Mouse (Mus musculus) cortical plate, adult 2 months (tissue): ENCODE data around the gene Ccdc92b.

Experiments
- CTCF ChIP-seq: fragments of 200-500 bp; IDR thresholded peaks from 2 replicates; pipeline ENCODE4 v1.5.1; 2011; ENCODE audit warnings: mild to moderate bottlenecking, control low read depth, low read length; ENCODE audit not compliant: insufficient read depth; ENCODE audit errors: extremely low read depth
- POLR2A ChIP-seq: fragments of 200-500 bp; IDR thresholded peaks from 2 replicates; pipeline ENCODE4 v1.6.1; 2011; ENCODE audit warnings: mild to moderate bottlenecking, low read length, control low read depth; ENCODE audit not compliant: insufficient read depth; ENCODE audit errors: extremely low read depth

DNA sequence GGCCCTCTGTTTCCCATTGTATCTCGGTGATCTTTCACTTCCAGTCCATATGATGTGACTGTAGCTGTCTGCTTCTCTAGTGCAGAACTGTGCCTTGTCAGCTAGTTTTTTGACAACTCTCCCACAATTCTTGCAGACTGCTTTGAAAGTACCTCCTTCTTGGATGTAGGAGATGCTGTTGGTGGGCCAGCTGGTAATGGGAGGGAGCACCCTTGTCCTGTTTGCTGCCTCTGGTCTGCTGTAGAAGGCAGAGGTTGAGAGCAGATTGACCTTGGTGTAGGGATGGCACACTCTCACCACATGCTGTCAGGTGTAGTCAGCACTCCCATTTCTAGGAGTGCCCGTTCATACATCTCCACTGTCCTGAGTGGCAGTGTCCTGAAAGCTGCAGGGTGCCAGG is 49.6 kb downstream of the Ccdc92b start:
- TF ChIP-seq POLR2A (no peak), CTCF (no peak)
